Comparison of ENCODE assay signal across 8 mouse cellular contexts in the genomic region with DNA sequence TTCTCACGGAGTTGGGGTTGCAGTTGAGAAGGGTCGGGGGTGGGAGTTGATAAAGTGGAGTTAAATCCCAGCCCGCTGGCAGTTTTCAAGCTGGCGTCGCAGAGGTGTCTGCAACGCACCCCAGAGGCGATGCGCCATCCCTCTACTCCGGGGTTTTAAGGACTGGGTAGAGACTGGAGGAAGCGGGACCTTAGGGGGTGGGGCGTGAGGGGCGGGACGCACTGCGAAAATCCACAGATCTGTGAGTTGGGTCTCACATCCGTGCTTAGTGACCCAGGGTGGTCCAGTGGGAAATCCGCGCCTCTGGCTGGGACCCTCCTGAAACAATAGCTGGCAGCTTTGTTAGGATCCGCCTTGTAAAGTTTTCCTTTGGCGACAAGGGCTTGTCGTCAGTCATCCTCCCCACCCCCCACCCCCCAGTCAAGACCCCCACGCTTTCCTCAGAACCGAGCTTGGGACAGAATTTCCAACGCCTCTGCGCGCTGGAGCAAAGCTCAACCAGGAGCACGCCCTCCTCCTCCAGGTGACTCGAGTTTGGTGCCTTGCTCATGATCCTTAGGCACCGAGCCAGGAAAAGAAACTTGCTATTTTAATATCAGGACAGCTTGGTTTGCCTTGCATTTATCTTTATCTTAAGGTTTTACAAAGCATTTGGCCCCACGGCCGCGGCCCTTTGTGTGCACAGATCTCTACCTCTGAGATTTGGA. TPM values are rescaled to one million over a fixed set of nuclear protein-coding genes. Genes with fewer than 3 reads are reported as not detected.
DNase-seq lines count a peak whose midpoint lies in the region; ATAC-seq and TF ChIP-seq lines count a peak whose summit lies in the region.

TSS of gene Cyp1b1 (minus strand) at position 131 of the 707 bp plus-strand sequence.

- TF ChIP-seq CTCF in lung, embryonic 14.5 days (IDR thresholded peaks at IDR 0.05; ENCODE audit: low read depth): no peak

- peak; percentile 29 for DNase-seq in lung, embryonic 14.5 days
- DNase-seq in lung, postnatal 4 days: no peak
- peak in 1 of 2 experiments; percentile 35 for DNase-seq in adrenal gland, postnatal 36 days
- peak; percentile 49 to 64 for DNase-seq in kidney, postnatal 36 days
- DNase-seq in natural killer cell, adult 2 months (ENCODE audit: low spot score in 2 of 2): no peak

- H3K36me3 ChIP-seq in lung, embryonic 14.5 days (ENCODE audit: insufficient read depth): no peaks in the 10 kb centered on the region
- no peaks in the 10 kb centered on the region for H3K36me3 ChIP-seq in heart, embryonic 12.5 days
- H3K36me3 ChIP-seq in neural tube, embryonic 13.5 days: no peaks in the 10 kb centered on the region

- H3K27ac ChIP-seq in lung, embryonic 14.5 days (ENCODE audit: low read depth): no peak within 1 kb of the TSS
- no peak within 1 kb of the TSS for H3K27ac ChIP-seq in heart, embryonic 12.5 days (ENCODE audit: poor library complexity, severe bottlenecking)
- H3K27ac ChIP-seq in neural tube, embryonic 13.5 days (replicated peaks): 0 out of 2 replicates have a peak within 1 kb of the TSS, but pooled peaks have one; percentile 1

- H3K9me3 ChIP-seq in lung, embryonic 14.5 days (ENCODE audit: low read depth, low read length): no peaks in the 10 kb centered on the region
- H3K9me3 ChIP-seq in heart, embryonic 12.5 days (replicated peaks): no peaks in the 10 kb centered on the region
- H3K9me3 ChIP-seq in neural tube, embryonic 13.5 days: 0 out of 2 replicates have a peak, but pooled peaks cover 4% of the 10 kb centered on the region

- H3K27me3 ChIP-seq in lung, embryonic 14.5 days (ENCODE audit: insufficient read depth, low read length): peaks cover 45% of the 10 kb centered on the region
- H3K27me3 ChIP-seq in heart, embryonic 12.5 days (replicated peaks): peaks cover 61% of the 10 kb centered on the region
- H3K27me3 ChIP-seq in neural tube, embryonic 13.5 days: peaks cover 79% of the 10 kb centered on the region

- ATAC-seq in lung, embryonic 14.5 days (ENCODE audit: insufficient read depth): peak; percentile 30
- peak; percentile 26; the same call in 1 of the 2 replicates for ATAC-seq in heart, embryonic 12.5 days (ENCODE audit: insufficient number of reproducible peaks, low FRiP score)
- ATAC-seq in neural tube, embryonic 13.5 days (ENCODE audit: low read depth): peak; percentile 49
- no peak for ATAC-seq in monocyte, adult 5-6 weeks (replicated peaks; ENCODE audit: insufficient number of reproducible peaks, low FRiP score, low TSS enrichment, poor library complexity, severe bottlenecking)

- under 1% methylated on average over 31 of the region's 31 CpGs for whole genome bisulfite sequencing in lung, embryonic 14.5 days
- WGBS in heart, embryonic 12.5 days: under 1% methylated on average over 31 of the region's 31 CpGs
- WGBS in neural tube, embryonic 13.5 days: 0% methylated on average over 31 of the region's 31 CpGs

- peaks cover 22% of the 10 kb centered on the region; the same call in 1 of the 2 replicates for H3K4me1 ChIP-seq in lung, embryonic 14.5 days (ENCODE audit: insufficient read depth)
- H3K4me1 ChIP-seq in heart, embryonic 12.5 days (replicated peaks): peaks cover 27% of the 10 kb centered on the region
- H3K4me1 ChIP-seq in neural tube, embryonic 13.5 days (replicated peaks): peaks cover 37% of the 10 kb centered on the region

- peak within 1 kb of the TSS; percentile 46 for H3K9ac ChIP-seq in lung, embryonic 14.5 days
- H3K9ac ChIP-seq in heart, embryonic 12.5 days: peak within 1 kb of the TSS; percentile 66
- peak within 1 kb of the TSS; percentile 64 for H3K9ac ChIP-seq in neural tube, embryonic 13.5 days

- H3K4me2 ChIP-seq in lung, embryonic 14.5 days: peak within 1 kb of the TSS; percentile 91
- peak within 1 kb of the TSS; percentile 91 for H3K4me2 ChIP-seq in heart, embryonic 12.5 days
- peak within 1 kb of the TSS; percentile 85 for H3K4me2 ChIP-seq in neural tube, embryonic 13.5 days

- peak within 1 kb of the TSS; percentile 47 for H3K4me3 ChIP-seq in lung, embryonic 14.5 days (ENCODE audit: low read depth, low read length)
- H3K4me3 ChIP-seq in heart, embryonic 12.5 days: peak within 1 kb of the TSS; percentile 56
- H3K4me3 ChIP-seq in neural tube, embryonic 13.5 days: peak within 1 kb of the TSS; percentile 46

RNA-seq across cellular contexts. Expression of gene Cyp1b1, which starts in this region (rescaled TPM):
- polyA plus RNA-seq in lung, embryonic 14.5 days (2014; fragmentation: Nextera tagmentation; extraction: Ambion mirVana): 1.9 and 2.0 TPM in 2 replicates
- 10 to 100 TPM; 33.9 to 38.1 TPM for total RNA-seq in adrenal gland, postnatal 36 days (2021)
- 1.4 and 1.5 TPM in 2 replicates for polyA plus RNA-seq in heart, embryonic 12.5 days (2016; fragmentation: Nextera tagmentation; extraction: Ambion mirVana)
- 6.8 and 9.1 TPM in 2 replicates for polyA plus RNA-seq in neural tube, embryonic 13.5 days (2015; fragmentation: Nextera tagmentation; extraction: Ambion mirVana)
- not detected in 3 replicates for total RNA-seq in monocyte, adult 5-6 weeks (2017)

Comparison
In these comparisons a context has a peak if more than half of its experiments do, and no peak if none do; other contexts are left out.
1. RNA of gene Cyp1b1 (total RNA-seq): 33.9 to 38.1 TPM in adrenal gland, postnatal 36 days; not detected in monocyte, adult 5-6 weeks; every median in the first group is over 10 times any median in the second.
2. DNase-seq: peak in lung, embryonic 14.5 days (single experiment) and kidney, postnatal 36 days (2 of 2); none in lung, postnatal 4 days (0 of 2) and natural killer cell, adult 2 months (0 of 2).
3. Peak in every context shown above with its lines, with median percentiles within 50 percentile points of each other: H3K4me2 ChIP-seq, H3K4me3 ChIP-seq and H3K9ac ChIP-seq.